Mouse (Mus musculus): ENCODE data around the gene Ppox.
A peak's percentile ranks its signal among the peaks of the same experiment; 100 is the strongest.

GRCm38 (mm10) chr1:171280916-171281527 lies at the start of gene Ppox:
- no peak for TF ChIP-seq CTCF (IDR thresholded peaks at IDR 0.05; ENCODE audit: borderline replicate concordance, insufficient read depth, low read length)
- peak; percentile 32 for TF ChIP-seq POLR2A (IDR thresholded peaks at IDR 0.05; ENCODE audit: low read depth, low read length)

All from embryonic fibroblast, embryonic 13.5 days (primary cell).